Mouse (Mus musculus) right cerebral cortex, adult 2 months (tissue): ENCODE measurements around the gene Dpm3.

Source experiments
- DNase-seq, 2 experiments: peaks; one replicate each; pipeline ENCODE4 v3.0.0; 2021 to 2022; ENCODE audit warnings: low spot score in 2 of 2

Dpm3 gene

DNA sequence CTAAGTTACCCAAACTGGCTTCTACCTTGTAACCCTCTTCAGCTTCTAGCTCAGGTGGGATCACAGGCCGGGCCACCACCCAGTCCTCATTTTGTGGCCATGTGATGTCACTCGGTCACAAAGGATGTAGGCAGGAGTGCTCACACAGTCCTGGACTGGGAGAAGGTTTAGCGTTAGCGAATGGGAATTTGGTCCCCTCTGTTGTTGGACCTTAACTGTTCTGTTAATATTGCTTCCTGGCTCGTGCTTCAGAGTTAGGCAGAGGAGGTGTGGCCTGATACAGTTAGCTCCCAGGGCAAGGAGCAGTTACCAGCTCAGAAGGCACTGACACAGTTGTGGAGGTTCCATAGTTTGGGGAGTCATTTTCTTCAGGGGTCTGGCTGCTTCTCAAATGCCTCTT lies 35.0 kb downstream of the Dpm3 start:
- DNase-seq, result no peak

DNA sequence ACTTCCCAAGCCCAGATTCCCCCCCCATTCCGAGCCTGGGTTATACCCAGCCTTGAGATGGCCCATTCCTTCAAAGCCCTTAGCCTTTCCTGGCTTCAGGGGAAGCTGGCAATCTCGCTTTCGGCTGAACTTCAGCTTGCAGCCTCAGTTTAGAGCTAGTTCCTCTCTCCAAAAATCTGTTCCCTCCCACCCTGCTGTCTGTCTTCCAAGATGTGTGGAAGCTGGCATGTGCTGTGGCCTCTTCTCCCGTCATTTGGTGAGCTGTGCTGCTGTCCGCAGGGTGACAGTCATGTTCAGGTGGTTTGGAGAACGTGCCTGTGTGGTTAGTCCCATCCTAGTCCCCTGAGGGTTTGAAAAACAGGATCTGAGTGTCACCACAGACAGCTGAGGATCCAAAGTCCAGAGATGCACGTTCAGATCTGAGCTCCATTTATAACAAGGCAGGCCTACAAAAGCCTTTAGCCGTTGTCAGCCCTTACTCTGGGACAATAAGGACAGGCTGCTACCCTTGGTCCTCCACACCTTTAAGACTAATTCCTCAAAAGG lies 36.6 kb downstream of the Dpm3 start:
- no peak for DNase-seq

DNA sequence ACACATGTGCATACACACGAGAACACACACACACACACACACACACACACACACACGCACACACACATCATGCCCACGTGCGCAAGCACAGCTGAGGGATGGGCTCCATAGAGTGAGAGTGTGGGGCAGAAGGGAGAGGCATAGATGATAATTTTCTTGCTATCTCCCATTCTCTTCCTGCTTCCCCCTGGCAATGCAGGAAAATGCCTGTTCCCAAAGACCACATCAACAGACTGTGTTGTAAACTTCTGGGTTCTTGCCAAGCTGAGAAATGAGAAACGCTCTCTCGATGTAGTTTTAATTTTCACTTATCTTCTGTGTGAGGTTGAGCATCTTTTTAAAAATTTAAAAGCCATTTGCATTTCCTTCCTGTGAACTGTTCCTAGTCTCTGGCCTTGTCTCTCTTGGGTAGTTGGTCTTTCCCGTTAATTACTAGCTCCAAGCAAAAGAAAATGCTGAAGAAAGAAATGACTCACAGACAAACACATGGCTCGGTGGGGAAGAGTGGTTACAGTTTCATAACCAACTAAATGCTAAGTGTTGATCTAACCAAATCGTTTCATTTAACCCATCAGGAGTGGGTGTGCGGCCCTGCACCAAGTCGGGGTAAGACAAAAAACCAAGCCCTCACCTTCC lies 37.7 kb downstream of the Dpm3 start:
- no peak for DNase-seq

DNA sequence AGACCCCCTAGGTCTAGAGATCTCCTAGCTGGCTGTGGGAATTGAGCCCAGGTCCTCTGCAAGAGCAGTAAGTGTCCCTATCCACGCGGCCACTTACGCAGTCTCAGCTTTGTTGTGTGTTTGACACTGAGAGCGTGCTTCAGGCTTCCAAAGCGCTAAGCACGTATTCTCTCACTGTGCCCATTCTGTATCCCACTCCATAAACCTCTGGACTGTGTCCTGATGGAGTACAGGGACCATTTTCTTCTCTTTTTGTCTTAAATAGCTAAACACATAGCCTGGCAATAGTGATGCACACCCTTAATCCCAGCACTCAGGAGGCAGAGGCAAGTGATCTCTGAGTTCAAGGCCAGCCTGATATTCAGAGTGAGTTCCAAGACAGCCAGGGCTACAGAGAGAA lies 39.8 kb downstream of the Dpm3 start:
- DNase-seq, result no peak

DNA sequence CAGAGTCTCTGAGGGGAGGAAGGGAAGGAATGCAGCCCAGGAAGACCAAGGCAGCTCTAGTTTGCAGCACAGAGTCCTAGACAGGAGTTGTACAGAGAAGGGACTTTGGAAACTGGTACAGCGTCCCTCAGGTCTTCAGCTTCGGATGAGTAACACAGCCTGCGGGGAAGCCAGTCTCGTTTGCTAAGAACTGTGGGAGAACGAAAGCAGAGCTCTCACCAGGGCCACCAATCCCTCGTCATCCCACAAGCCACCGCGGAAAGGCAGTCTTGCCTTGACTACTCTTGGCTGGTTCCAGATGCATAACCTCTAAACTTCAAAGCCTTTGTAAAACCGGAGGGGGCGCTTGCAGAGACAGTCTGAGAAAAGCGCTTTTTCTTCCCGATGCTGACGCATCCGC lies 40.3 kb downstream of the Dpm3 start:
- peak in 1 of 2 experiments; percentile 59 for DNase-seq

DNA sequence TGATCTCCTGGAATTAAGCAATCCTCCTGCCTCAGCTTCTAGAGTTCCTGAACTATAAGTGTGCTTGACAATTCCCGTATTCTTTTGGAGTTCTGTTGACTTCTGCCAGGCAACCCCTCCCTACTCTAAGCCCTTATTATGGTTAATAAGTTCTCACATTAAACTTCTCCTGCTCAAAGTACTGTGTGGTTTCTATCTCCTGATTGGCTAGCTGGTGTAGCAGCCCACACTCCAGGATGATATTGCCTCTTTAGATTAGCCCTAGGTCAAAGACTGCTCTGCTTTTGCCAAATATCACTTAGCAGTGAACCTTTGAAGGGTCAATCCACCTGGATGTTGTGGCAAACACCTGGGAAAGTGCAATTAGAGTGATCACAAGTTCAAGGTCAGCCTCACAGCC lies 40.9 kb downstream of the Dpm3 start:
- no peak for DNase-seq

DNA sequence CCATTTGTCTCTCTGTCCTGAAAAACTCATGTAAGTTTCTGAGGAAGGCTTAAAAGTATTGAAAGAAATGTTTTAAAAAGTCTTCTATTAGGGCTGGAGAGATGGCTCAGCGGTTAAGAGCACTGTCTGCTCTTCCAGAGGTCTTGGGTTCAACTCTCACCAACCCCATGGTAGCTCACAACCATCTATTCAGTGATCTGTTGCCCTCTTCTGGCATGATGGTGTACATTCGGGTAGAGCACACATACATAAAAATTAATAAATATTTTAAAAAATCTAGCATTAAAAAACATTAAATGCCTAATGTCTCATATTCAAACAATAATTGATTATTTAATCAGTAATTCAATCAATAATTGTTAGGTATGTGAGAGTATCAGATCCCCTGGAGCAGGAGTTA lies 41.4 kb downstream of the Dpm3 start:
- no peak for DNase-seq

DNA sequence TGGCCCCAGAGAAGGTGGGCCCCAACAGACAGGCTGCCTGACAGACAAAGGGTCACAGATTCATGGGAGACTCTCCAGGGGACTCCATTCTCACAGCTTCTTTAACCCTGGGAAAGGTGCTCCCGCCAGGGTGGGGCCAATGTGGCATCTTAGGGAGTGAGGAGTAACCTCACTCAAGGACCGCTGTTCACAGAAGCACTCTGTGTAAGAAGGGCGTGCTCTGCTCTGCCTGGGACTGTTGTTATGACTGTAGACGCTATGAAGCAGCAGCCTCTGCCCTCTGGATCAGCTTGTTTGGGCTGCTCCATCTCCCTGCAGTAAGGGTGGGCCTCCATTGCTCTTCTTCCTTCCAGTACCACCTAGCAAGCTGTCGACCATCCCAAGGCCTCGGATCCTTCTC lies 45.3 kb downstream of the Dpm3 start:
- no peak for DNase-seq

DNA sequence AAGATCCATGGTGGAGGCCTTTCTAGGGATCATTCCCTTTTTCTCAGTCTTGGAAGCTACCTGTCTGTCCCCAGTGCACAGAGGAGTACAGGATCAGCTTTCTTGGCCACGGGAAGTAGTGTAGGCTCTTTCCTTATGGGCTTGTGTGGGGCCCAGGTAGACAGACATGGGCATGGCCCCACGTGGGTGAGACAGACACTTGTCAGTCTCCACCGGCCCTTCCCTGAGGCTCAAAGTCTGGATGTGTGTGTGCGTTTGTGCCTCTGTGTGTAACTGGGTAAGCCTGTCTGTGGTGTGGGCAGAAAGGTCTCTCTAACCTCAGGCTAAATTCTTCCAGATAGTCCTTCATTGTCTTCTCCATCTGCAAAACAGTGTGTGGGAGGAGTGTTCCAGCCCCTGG lies 45.9 kb downstream of the Dpm3 start:
- no peak for DNase-seq

DNA sequence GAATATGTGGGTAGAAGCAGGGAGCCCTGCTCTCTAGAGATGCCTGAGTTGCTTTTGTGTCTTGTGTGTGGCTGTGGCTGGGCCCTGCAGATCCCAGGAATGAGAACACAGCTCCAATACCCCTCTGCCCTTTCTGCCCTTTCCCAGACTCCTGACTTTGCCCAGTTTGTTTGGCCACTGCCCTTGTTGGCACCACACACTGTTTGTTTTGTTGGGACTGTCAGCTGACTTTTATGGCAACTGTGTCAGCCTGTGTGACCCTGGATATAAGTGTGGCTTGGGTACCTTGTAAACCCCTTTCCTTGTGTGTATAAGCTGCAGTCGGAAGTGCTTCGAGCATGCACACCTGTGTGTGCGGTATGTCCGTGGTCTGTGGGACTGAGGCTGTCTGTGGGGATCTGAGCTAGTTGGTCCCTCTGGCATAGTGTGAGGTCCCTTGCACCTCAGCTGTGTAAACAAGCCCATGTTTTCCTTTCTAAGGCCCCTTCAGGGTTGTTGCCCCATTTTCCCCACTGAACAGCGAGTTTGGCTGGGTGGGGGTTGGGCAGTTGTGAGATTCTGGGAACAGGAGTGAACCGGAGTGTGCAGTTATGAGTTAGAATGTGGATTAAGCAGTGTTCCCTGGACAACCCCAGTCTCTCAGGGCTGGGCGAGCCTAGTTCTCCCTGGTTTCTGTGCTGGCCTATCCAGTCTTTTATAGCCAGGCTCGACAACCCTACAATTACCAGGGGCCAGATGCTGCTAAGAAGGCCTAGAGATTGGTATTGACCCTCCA lies 46.6 kb downstream of the Dpm3 start:
- no peak for DNase-seq

DNA sequence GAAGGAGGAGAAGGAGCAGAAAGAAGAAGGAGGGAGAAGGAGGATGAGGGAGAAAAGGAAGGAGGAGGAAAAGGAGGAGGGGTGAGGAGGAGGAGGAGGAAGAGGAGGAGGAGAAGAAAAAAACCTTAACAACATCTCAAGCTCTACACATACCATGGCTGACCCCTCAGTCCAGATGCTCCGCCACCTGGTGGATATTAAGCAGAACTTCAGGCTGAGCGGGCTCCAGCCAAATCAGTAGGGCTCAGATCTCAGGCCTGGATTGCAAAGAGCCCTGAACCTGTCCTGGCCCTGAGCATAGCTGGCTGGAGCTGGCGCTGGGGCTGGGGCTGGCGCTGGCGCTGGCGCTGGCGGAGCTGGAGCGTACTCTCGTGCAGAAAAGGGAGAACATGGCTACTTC lies 48.9 kb downstream of the Dpm3 start:
- peak; percentile 53 to 68 for DNase-seq

DNA sequence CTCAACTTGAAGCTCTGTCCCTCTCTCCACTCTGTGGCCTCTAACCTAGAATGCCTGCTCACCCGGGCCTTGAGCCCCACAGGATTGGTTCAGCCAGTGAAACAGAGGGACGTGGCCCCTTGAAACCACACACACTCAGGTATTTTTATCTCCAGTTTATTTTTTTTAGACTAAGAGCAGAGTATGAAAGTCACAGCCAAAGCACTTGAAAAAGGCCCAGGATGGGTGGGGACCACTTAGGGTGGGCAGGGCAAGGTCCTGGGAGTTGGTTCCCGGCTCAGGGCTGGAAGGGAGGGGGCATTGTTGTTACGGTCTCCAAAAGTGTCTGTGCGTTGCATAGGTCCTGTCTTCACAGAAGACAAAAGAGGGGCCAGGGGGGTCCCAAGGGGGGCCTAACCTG lies 55.2 kb downstream of the Dpm3 start:
- DNase-seq, result no peak

DNA sequence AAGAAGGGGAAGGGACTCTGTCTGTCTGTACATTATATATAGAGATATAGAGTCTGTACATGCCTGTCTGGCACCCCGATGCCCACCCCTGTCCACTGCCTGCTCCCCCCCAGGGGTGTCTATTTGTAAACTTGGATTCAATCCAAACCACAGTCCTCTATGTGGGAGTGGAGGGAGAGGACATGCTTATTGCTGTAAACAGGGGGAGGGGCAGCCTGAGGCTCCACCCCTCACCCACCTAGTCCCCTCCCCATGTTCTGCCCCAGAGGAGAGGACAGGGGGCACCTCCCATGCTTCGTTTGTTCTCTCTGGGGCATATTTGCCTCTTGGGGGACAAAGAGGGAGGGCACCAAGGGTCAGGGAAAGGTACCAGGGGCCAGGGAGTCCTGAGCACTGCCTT lies 55.6 kb downstream of the Dpm3 start:
- DNase-seq, result no peak

DNA sequence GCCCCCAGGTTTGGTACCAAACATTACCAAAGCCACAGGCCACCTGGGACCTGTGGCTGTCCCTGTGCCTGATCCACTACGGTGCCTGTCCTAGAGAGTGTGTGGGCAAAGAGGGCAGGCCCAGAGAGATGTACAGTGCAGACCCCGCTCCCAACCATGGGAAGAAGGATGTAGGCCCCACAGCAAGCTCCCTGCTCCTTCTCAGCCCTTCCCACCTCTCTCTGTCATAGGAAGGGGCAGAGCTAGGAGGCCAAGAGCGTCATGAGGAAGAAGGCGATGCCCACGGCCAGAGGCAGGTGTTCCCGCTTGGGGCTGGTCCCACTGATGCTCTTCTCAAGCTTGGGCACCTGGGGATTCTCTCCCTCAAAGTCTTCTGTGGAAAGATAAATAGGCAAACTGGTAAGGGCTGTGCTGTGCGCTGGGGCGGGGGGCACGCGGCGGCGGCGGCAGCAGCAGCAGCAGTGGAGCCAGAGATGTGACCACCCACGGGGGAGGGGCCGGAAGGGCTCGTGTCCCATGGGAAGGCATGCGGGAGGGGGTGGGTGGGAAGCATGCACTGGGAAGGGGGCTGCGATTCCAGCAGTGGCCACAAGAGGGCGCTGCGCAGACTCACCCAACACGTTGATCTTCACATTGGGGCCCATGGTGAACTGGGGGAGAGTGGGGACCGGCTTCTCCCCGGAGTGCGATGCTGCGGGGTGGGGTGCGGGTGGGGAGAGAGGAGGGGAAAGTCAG lies 56.2 kb downstream of the Dpm3 start:
- peak; percentile 85 for DNase-seq

DNA sequence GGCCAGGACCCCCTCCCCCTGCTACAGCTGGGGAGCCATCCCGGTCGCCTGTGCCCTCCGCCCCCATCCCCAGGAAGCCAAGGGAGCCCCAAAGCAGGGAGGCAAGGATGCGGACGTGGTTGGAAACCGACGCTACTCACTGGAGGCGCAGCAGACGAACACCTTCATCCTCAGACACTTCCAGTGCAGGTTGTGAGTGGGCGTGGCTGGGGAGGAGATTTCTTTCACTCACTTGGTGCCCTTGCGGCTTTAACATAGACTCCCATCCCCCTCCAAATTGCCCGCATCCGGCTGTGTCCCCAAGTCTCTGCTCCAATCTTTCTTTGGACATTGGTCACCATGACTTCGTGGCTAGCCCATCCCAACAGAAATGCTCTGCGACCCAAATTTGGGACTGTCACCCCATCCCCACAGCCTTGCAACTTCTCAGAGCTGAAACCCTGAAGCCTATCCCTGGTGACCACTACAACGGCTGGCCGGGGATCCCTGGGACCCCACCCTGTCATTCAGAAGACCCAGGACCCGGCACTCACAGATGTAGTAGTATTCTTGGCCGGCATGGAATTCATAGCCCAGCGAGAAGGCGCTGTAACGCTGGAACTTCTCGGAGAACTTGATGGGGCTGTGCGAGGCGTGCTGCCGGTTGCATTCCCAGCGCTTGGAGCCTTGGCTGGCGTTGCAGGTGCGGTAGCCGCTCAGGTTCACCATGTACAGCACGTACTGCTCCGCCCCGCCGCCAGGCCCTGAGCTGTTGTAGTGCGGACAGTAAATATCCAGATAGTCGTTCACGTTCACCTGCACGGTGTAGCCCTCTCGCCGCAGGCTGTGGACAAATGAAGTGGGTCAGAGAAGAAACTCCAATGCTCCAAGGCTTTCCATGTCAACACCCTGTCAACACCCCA lies 57.0 kb downstream of the Dpm3 start:
- no peak for DNase-seq
